Mouse (Mus musculus) MEL (cell line): ENCODE results near the gene Cipc. TPM values are rescaled to one million over a fixed set of nuclear protein-coding genes. Genes with fewer than 3 reads are reported as not detected.

ENCODE experiments used
- DNase-seq: peaks from one replicate; pipeline ENCODE4 v3.0.0; 2011; ENCODE audit warnings: low read depth, low spot score
- H3K27ac ChIP-seq: 2 replicates; pipeline ENCODE4 v1.5.1; 2012; ENCODE audit warnings: low read depth, mild to moderate bottlenecking, control low read depth, low read length, moderate library complexity; ENCODE audit not compliant: control insufficient read depth
- H3K27me3 ChIP-seq, 2 experiments: fragments of 150-350 bp in 1 of 2; sonication (generic) in 1 of 2; 2 replicates each; pipeline ENCODE4 v1.6.1; 2012; ENCODE audit warnings: low read length in 2 of 2, mild to moderate bottlenecking in 2 of 2, improper control_type of control experiment in 1 of 2, moderate library complexity in 1 of 2; ENCODE audit not compliant: insufficient read depth in 2 of 2, control insufficient read depth in 1 of 2
- H3K36me3 ChIP-seq, 2 experiments: 2 replicates each; pipeline ENCODE4 v1.6.1; 2012 to 2014; ENCODE audit warnings: low read length in 2 of 2, improper control_type of control experiment in 1 of 2, inconsistent platforms in 1 of 2, mild to moderate bottlenecking in 1 of 2; ENCODE audit not compliant: insufficient read depth in 2 of 2, control insufficient read depth in 1 of 2
- H3K4me1 ChIP-seq, 2 experiments: fragments of 150-350 bp in 1 of 2; sonication (generic) in 1 of 2; 2 replicates each; pipeline ENCODE4 v1.6.1; 2012; ENCODE audit warnings: low read length in 2 of 2, improper control_type of control experiment in 1 of 2, mild to moderate bottlenecking in 1 of 2; ENCODE audit not compliant: insufficient read depth in 2 of 2, control insufficient read depth in 1 of 2
- H3K4me3 ChIP-seq, 2 experiments: fragments of 150-350 bp in 1 of 2; sonication (generic) in 1 of 2; 2 replicates each; pipeline ENCODE4 v1.5.1; 2012; ENCODE audit warnings: low read depth in 2 of 2, low read length in 2 of 2, mild to moderate bottlenecking in 2 of 2, moderate library complexity in 2 of 2, control low read depth in 1 of 2, improper control_type of control experiment in 1 of 2; ENCODE audit not compliant: control insufficient read depth in 1 of 2, insufficient read depth in 1 of 2
- H3K79me2 ChIP-seq: 2 replicates; pipeline ENCODE4 v1.6.1; 2012; ENCODE audit warnings: mild to moderate bottlenecking, low read length, moderate library complexity; ENCODE audit not compliant: control insufficient read depth, poor library complexity, insufficient read depth
- H3K9ac ChIP-seq: 2 replicates; pipeline ENCODE4 v1.6.1; 2012; ENCODE audit warnings: low read depth, mild to moderate bottlenecking, control low read depth, low read length, moderate library complexity; ENCODE audit not compliant: control insufficient read depth, poor library complexity, severe bottlenecking
- H3K9me3 ChIP-seq: fragments of 150-350 bp; sonication (generic); replicated peaks from 2 replicates; pipeline ENCODE4 v1.6.1; 2012; ENCODE audit warnings: mild to moderate bottlenecking, low read length, improper control_type of control experiment, moderate library complexity; ENCODE audit not compliant: insufficient read depth
- CHD2 ChIP-seq: IDR thresholded peaks from 2 replicates; pipeline ENCODE4 v1.6.1; 2011; ENCODE audit warnings: low read length, improper control_type of control experiment
- E2F4 ChIP-seq: IDR thresholded peaks from 2 replicates; pipeline ENCODE4 v1.6.1; 2011; ENCODE audit warnings: low read depth, low read length, improper control_type of control experiment, borderline replicate concordance
- EP300 ChIP-seq, 2 experiments: IDR thresholded peaks; 2 replicates each; pipeline ENCODE4 v1.6.1; 2011; ENCODE audit warnings: improper control_type of control experiment in 2 of 2, low read length in 2 of 2, low read depth in 1 of 2, mild to moderate bottlenecking in 1 of 2
- ETS1 ChIP-seq: IDR thresholded peaks from 2 replicates; pipeline ENCODE4 v1.6.1; 2012; ENCODE audit warnings: low read depth, mild to moderate bottlenecking, inconsistent platforms, low read length, improper control_type of control experiment, moderate library complexity
- GABPA ChIP-seq: IDR thresholded peaks from 2 replicates; pipeline ENCODE4 v1.6.1; 2012; ENCODE audit warnings: low read depth, mild to moderate bottlenecking, inconsistent platforms, low read length, improper control_type of control experiment, moderate library complexity
- GATA1 ChIP-seq: IDR thresholded peaks from 2 replicates; pipeline ENCODE4 v1.6.1; 2011; ENCODE audit warnings: low read depth, low read length, improper control_type of control experiment
- JUND ChIP-seq: IDR thresholded peaks from 2 replicates; pipeline ENCODE4 v1.6.1; 2011; ENCODE audit warnings: low read depth, mild to moderate bottlenecking, improper control_type of control experiment, low read length
- MAZ ChIP-seq: IDR thresholded peaks from 2 replicates; pipeline ENCODE4 v1.6.1; 2012; ENCODE audit warnings: low read depth, mild to moderate bottlenecking, inconsistent platforms, low read length, improper control_type of control experiment
- MEF2A ChIP-seq: IDR thresholded peaks from 2 replicates; pipeline ENCODE4 v1.6.1; 2014; ENCODE audit warnings: low read depth, mild to moderate bottlenecking, inconsistent platforms, low read length, improper control_type of control experiment; ENCODE audit not compliant: poor library complexity, insufficient replicate concordance, severe bottlenecking; ENCODE audit errors: extremely low read depth
- MYB ChIP-seq: IDR thresholded peaks from 2 replicates; pipeline ENCODE4 v1.6.1; 2011; ENCODE audit warnings: mild to moderate bottlenecking, low read depth, low read length, improper control_type of control experiment
- POLR2AphosphoS5 ChIP-seq: IDR thresholded peaks from 2 replicates; pipeline ENCODE4 v1.6.1; 2012; ENCODE audit warnings: low read depth, borderline replicate concordance, mild to moderate bottlenecking, inconsistent platforms, low read length, moderate library complexity, mixed read lengths
- RAD21 ChIP-seq: IDR thresholded peaks from 2 replicates; pipeline ENCODE4 v1.6.1; 2011; ENCODE audit warnings: mild to moderate bottlenecking, low read depth, low read length, improper control_type of control experiment
- RCOR1 ChIP-seq: IDR thresholded peaks from 2 replicates; pipeline ENCODE4 v1.6.1; 2012; ENCODE audit warnings: low read depth, mild to moderate bottlenecking, inconsistent platforms, low read length, improper control_type of control experiment
- SIN3A ChIP-seq: IDR thresholded peaks from 2 replicates; pipeline ENCODE4 v1.6.1; 2012; ENCODE audit warnings: low read length, improper control_type of control experiment, inconsistent platforms
- TAL1 ChIP-seq: IDR thresholded peaks from 2 replicates; pipeline ENCODE4 v1.6.1; 2012; ENCODE audit warnings: mild to moderate bottlenecking, inconsistent platforms, low read length, moderate library complexity, mixed read lengths
- TBP ChIP-seq: IDR thresholded peaks from 2 replicates; pipeline ENCODE4 v1.8.0; 2011; ENCODE audit warnings: low read depth, low read length, improper control_type of control experiment
- UBTF ChIP-seq: IDR thresholded peaks from 2 replicates; pipeline ENCODE4 v1.6.1; 2012; ENCODE audit warnings: low read depth, mild to moderate bottlenecking, inconsistent platforms, low read length, improper control_type of control experiment, moderate library complexity, borderline replicate concordance; ENCODE audit not compliant: insufficient read depth
- ZC3H11A ChIP-seq: IDR thresholded peaks from 2 replicates; pipeline ENCODE4 v1.6.1; 2012; ENCODE audit warnings: low read depth, mild to moderate bottlenecking, inconsistent platforms, low read length, improper control_type of control experiment
- ZKSCAN1 ChIP-seq: IDR thresholded peaks from 2 replicates; pipeline ENCODE4 v1.6.1; 2012; ENCODE audit warnings: low read depth, mild to moderate bottlenecking, inconsistent platforms, low read length, improper control_type of control experiment, moderate library complexity
- ZMIZ1 ChIP-seq: IDR thresholded peaks from 2 replicates; pipeline ENCODE4 v1.6.1; 2012; ENCODE audit warnings: low read depth, mild to moderate bottlenecking, inconsistent platforms, low read length, improper control_type of control experiment, moderate library complexity
- ZNF384 ChIP-seq: IDR thresholded peaks from 2 replicates; pipeline ENCODE4 v1.6.1; 2012; ENCODE audit warnings: low read depth, mild to moderate bottlenecking, inconsistent platforms, low read length, improper control_type of control experiment
- polyA plus RNA-seq, 2 experiments: library from polyadenylated mRNA; stranded (reverse) in 1 of 2; unstranded in 1 of 2; fragments of >175 nt in 1 of 2; fragments of >200 nt in 1 of 2; gene quantifications; 2 replicates each; pipeline versions ENCODE4 v1.2.1 to v1.2.4; 2012; ENCODE audit warnings: low replicate concordance in 2 of 2, low read depth in 1 of 2; ENCODE audit not compliant: insufficient read length in 2 of 2, insufficient read depth in 1 of 2, missing spikeins in 1 of 2
- total RNA-seq: library from RNA; depleted of rRNA; stranded (reverse); fragments of 300-350 nt; gene quantifications from 2 replicates; pipeline ENCODE4 v1.2.3, GENCODE M21; 2012

The Cipc gene
- total and polyA plus RNA-seq, 3 experiments: 24.8 to 98.1 (median 27.5) TPM

DNA sequence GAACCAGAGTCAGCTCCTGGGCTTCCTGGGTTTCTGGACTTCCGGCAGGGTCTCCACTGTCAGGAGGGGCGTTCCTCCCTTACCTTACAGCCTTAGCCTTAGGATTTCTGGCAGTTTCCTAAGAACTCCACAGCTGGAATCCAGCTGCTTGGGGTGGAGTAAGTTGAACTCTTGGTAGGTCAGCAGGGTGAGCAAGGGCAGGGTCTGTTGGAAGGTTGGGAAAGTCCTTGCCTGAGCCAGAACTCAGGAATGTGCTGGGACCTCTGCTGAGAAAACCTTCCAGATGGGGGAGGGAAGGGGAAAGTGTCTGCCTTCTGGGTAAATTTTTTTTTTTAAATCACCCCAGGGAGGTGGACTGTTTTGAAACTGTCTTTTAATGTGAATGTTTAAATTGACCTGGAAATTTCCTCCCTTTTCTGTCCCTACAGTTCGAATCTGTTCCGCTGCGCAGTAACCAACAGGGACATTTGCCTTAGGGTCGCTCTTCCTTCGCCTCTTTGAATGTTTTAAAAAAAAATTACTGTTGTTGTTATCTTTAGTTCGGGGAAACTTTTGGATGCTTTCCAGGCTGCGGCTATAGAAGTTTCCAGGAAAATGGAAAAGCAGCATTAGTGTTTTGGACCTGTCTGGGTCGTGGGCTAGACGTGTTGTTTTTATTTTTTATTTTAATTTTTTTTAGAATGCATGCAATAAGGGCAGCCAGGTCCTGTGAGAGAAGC, 47.2 kb upstream of the Cipc start:
- no peak overlapping the region for H3K4me3 ChIP-seq
- H3K4me1 ChIP-seq: peaks cover 13 to 36% of the 10 kb centered on the region in 2 experiments
- H3K36me3 ChIP-seq: peaks cover 0 to 40% of the 10 kb centered on the region in 2 experiments; a peak in 2 of 4 replicates
- H3K9me3 ChIP-seq: no peaks in the 10 kb centered on the region
- H3K27ac ChIP-seq: no peak overlapping the region
- no peaks in the 10 kb centered on the region for H3K27me3 ChIP-seq
- TF ChIP-seq EP300 (IDR thresholded peaks at IDR 0.05; ENCODE audit: low read depth in 1 of 2, low read length in 2 of 2): peak in 1 of 2 experiments; percentile 36; a peak in 1 of 4 replicates
- no peak for TF ChIP-seq CHD2
- TF ChIP-seq ZNF384: peak; percentile 86
- TF ChIP-seq ETS1: peak; percentile 59; the same call in 1 of the 2 replicates
- TF ChIP-seq GATA1: no peak
- DNase-seq: peak; percentile 37
- H3K9ac ChIP-seq: peak overlapping the region; percentile 50
- peaks cover 2% of the 10 kb centered on the region for H3K79me2 ChIP-seq

DNA sequence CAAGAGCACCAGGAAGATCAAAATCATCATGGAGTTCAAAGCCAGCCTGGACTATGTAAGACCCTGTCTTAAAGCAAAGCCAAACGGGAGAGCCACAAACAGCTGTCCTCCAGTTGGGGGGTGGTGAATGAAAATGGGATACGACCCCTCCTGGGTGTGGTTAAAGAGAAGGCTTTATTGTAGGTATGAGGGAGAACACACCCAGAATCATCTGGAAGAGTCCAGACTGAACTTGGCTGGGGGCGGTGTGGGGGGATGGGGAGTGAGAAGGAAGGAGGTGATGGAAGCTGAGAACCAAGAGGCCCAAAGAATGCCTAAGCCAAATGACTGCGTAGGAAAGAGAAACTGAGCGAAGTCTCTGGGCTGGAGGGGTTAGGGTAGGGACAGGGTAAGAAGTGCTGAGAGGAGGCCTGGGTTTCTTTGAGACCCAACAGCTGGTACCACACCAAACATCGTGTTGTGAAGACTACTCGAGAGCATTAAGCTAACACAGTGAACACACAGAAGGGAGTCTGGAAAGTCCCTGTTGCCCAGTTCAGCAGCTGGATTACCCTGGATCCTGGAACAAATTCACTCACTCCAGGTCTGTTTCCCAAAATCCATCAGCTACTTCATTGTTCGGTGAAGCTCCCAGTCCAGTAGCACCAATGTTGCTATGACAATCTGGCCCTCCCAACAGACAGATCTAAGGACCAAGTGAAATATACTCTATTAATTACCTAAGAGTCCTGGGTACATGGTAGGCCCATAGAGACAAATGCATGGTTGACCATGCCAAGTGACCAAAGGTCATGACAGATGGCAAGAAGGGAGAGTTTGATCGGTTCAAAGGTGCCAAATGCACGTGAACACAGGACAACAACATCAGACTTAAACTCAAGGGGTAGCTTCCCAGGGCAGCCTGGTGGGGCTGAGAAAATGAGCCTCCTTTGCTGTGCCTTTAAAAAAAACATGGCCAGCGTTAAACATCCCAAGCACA, 42.7 kb upstream of the Cipc start:
- TF ChIP-seq CHD2 (no peak), MAZ (no peak), POLR2AphosphoS5 (no peak), MYB (no peak), JUND (no peak), E2F4 (no peak), RAD21 (no peak), ZKSCAN1 (no peak), ZC3H11A (no peak), ZMIZ1 (no peak), RCOR1 (no peak), GABPA (no peak), ETS1 (no peak), MEF2A (no peak), TAL1 (no peak), SIN3A (no peak), UBTF (no peak), TBP (no peak)
- TF ChIP-seq, all 39 proteins: peak for 0
- Histone ChIP-seq H3K9me3 (no peaks in the 10 kb centered on the region), H3K27ac (no peak overlapping the region), H3K4me1 (peaks cover 9 to 28% of the 10 kb centered on the region in 2 experiments), H3K9ac (no peak overlapping the region), H3K36me3 (peaks cover 0 to 25% of the 10 kb centered on the region in 2 experiments; a peak in 2 of 4 replicates), H3K27me3 (no peaks in the 10 kb centered on the region), H3K79me2 (no peaks in the 10 kb centered on the region; the same call in 1 of the 2 replicates), H3K4me3 (no peak overlapping the region)
- DNase-seq: no peak
